Mouse (Mus musculus): ENCODE measurements around the gene Dpp6.

DNA sequence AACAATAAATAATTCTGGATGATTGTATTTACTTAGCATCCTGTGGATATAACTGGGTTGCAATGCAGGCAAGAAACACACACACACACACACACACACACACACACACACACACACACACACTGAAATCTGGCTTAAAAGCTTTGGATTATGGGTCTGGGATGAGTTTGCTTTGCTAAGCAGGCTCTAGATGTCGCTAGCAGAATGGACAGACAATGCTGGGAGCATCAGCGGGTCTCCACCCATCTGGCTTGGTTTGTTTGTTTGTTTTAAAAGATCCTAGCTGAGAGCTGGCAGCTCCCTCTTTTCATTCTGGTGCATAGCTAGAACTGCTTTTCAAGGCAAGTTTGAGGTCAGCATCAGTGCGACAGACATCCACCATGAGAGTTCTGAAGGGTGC lies 234.2 kb downstream of the Dpp6 start:
- no peak for TF ChIP-seq CTCF (IDR thresholded peaks at IDR 0.05; ENCODE audit: low read depth, low read length)
- no peak for TF ChIP-seq POLR2AphosphoS5 (IDR thresholded peaks at IDR 0.05; ENCODE audit: insufficient replicate concordance, low read depth, low read length)
- TF ChIP-seq GATA1 (IDR thresholded peaks at IDR 0.05; ENCODE audit: borderline replicate concordance, low read length), result no peak
- no peak for TF ChIP-seq TAL1 (conservative IDR thresholded peaks at IDR 0.05; ENCODE audit: low read depth, low read length)

All from G1E (cell line).